Mouse (Mus musculus): ENCODE results near the gene Lurap1l.
"Not testable (repeated sequence)": the region's sequence is repeated elsewhere in the genome, so short reads cannot be mapped to it uniquely, and the experiment has no call there.

Gene Lurap1l

DNA sequence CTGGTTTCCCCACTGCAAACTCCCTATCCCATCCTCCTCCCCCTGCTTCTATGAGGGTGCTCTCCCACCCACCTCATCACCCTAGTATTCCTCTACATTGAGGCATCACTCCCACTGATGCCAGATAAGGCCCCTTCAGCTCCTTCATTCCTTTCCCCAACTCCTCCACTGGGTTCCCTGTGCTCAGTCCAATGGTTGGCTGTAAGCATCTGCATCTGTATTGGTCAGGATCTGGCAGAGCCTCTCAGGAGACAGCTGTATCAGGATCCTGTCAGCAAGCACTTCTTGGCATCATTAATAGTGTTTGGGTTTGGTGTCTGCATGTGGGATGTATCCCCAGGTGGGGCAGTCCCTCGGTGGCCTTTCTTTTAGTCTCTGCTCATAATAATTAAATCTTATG, 6.7 kb downstream of the Lurap1l start:
- DNase-seq (ENCODE audit: low read depth, low spot score): not testable (repeated sequence)

DNA sequence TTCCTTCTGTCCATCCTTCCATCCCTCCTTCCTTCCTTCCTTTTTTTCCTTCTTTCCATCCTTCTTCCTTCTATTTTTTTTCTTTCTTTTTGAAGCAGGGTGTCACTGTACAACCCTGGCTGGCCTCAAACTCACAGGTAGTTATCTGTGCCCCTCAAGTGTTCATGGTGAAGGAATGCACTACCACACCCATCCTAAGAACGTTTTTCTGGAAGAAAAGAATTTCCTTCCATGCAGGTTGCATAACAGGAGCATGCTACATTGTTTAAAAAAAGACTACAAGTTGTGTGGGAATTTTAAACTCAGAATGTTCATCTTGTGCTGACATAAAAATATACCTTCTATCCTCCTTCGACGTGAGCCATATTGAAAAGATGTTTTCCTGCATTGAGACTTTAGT, 7.4 kb downstream of the Lurap1l start:
- DNase-seq (ENCODE audit: low read depth, low spot score): no peak

DNA sequence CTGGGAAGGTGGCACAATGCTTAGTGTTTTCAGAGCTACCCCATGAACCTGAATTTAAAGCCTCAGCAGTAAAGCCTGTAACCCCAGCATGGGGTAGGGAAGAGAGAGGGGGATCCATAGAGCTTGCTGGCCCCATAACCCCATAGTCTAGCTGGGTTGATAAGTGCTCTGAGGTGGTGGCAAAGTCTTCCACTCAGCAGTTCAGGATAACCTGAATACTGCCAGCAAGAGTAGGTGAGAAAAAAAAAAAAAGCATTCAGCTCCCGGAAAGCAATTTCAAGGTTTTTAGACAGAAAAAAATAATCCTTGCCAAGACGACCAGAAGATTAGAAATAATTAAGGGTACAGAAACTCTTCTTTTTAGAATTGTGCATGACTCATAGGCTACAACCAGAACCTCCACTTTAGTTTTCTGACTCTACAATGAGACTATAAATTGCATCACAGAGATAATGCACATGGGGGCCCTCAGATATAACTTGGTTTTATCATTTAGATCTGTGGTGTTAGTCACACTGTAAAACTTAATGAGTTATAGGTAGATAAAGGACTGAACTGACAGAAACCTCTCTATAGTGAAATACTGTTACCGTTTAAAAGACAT, 8.2 kb downstream of the Lurap1l start:
- no peak for DNase-seq (ENCODE audit: low read depth, low spot score)

DNA sequence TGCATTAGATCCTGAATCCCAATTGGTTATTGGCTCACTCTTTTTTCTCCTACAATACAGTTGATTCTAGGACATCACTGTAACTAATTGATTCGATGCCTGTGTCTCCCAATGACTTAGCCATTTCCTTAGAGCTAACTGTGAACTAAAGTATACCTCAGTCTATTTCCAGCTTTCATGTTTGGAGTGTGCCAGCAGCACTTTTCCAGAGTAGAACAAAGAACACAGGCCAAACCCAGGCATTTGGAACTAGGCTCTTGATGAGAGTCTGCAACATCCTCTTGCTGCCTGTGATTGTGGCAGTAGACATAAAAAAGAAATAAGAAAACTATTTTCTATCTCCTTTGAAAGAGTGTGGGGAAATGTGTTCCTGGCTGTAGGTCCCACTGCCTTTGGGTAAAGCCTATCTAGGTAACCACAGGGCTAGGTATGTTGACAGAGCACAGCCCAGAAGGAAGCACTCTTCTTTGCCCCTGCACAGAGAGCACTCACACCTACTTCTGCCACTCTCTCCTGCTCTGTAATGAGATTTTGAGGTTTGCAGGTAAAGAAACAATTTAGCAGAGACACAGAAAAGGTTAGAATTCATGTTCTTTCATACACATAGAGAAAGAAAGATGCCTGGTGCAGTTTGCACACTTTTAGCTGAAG, 8.9 kb downstream of the Lurap1l start:
- no peak for DNase-seq (ENCODE audit: low read depth, low spot score)

DNA sequence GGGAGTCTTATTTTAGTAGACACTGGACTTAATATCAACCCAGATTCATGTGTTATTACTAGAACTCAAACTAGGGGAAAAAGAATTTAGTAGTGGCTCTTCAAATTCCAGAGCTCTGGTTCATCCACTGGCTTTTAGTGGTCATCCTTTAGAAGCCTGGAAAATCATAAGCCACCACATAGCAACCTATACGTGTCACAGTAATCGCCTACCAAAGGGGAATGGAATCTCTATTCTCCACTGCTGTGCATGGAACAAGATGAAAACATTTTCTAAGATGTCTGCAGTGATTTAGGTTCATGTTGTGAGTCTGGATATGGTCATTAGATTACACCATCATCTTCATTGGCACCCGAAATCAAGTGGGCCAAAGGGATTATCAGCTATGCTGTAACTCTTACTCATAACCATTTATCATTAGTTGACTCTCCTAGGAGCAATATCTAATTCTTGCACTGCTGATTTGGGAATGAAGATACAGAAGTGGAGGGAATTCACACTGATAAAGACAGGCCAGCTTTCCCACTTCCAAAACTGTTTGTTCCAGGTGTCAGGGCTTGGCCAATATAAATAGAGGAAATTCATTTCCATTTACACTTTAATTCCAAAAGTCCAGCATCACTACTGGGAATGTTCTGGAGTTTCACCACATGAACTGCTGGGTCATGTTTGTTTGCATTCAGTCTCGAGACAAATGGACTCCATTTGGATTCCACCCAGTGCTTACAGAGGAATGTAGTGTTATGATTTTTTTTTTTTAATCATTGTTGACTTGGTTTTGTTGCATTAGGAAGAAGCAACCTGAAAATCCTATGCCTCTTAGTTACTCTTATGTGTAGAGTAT, 11.4 kb downstream of the Lurap1l start:
- no peak for DNase-seq (ENCODE audit: low read depth, low spot score)

DNA sequence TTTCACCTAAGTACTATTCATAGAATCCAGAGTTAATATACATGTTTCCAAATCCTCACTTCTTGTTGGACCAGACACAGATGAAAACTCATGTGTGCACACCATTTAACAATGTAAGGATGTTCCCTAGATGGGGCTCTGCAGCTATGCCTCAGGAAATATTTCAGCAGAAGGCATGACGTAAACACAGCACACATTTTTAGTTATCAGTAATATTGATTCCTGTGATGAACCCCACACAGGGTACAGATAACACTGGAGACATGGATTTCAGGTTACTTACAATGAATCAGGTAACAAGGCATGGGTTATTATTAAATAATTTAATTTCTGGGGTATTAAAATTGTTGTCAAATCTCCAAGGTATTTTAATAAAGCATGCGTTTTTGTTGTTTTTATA, 12.2 kb downstream of the Lurap1l start:
- no peak for DNase-seq (ENCODE audit: low read depth, low spot score)

DNA sequence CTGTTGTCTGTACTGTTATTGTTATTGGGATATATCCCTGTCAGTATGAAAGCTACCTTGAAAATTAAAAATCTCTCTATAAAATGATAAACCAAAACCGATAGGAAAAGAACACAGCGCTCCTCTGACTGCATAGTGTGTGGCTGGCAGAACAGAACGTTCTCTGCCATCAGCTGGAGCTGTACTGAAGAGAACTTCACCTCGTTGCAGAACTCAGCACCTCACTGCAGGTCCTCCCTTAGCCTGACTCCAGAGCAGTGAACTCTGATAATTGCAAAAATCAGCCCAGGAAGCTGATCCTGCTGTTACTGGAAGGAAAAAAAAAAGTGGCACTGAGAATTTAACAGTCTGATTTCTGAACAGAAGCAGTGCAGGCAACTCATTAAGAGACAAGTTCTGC, 14.4 kb downstream of the Lurap1l start:
- DNase-seq (ENCODE audit: low read depth, low spot score): no peak

DNA sequence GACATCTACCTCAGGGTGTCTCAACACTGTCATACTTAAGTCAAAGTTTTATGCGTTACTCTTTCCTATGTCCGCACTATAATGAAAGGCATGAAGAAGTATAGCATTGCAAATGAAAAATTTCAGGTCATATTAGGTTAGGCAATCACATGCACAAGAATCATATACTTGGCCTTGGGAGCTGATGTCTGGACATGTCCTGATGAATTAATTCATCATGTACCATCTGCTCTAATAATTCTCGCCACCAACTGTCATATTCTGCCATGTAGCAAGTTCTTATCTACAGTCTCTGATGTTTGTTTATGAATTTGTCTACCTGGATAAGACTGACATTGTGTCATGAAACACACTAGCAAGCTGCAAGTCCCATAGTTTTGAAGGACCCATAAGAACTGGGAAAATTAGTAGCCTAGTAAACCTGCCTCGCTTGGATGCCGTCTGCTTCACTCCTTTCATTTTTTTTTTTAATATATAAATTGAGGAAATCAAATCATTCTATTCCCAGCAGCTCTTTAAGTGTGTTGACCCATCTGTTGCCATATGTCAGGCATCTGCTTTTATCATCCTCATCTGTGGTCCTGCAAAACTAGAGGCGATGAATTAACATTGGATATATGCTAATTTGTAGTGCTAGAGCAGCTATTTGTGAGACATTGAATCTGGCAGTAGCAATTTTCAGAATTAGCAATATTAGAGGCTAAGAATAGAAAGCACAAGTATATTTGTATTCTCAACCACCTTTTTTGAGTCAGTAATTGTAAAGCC, 15.5 kb downstream of the Lurap1l start:
- DNase-seq (ENCODE audit: low read depth, low spot score): no peak

DNA sequence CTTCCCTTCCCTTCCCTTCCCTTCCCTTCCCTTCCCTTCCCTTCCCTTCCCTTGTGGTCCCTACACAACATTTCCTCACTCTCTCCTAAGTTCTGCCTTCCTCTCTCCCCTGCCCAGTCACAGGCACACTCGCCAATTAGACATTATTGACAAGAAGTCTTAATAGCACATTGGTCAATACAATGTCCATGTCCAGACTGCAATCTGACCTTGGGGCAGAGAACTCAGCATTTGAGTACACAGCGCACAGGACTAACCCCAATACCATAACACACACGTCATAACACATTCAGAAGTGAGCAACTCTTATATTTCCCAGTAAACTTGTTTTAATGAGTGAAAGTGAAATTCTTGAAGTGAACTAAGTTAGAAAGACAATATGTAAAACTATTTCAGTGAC, 24.3 kb downstream of the Lurap1l start:
- no peak for DNase-seq (ENCODE audit: low read depth, low spot score)

DNA sequence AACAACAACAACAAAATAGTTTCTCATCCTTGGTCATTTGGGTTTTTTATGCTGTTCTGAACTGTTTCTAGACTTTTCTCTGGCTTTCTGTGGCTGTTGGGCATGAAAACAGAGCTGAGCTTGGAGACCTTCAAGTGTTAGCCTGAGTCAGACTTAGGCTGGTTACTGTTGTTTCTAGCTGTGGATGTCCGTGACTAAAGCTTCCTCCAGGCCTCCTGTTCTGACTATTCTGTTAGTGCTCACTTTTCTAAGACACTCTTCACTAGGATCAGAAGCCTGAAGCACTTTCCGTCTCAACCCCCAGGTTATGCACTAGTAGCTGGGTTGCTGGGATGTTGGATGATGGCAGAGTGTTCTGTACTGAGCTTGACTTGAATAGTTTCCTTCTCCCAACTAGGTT, 28.7 kb downstream of the Lurap1l start:
- DNase-seq (ENCODE audit: low read depth, low spot score): no peak

DNA sequence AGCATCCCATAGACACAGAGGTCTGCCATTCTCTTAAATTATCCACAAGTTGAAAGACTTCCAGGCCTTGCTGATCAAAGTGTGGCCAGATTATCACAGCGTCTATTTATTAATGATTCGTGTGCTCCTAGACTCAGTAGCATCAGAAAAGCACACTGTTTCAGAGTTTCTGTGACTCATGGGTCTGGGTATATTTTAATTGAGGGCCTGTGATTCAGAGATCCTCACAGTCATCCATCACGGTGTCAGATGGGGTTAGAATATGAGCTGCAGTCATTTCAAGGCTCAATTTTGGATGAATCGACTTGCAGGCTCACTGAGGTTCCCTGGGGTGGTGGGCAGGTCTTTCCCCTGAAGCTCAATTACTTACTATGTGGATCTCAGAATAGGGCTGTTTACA, 30.5 kb downstream of the Lurap1l start:
- no peak for DNase-seq (ENCODE audit: low read depth, low spot score)

DNA sequence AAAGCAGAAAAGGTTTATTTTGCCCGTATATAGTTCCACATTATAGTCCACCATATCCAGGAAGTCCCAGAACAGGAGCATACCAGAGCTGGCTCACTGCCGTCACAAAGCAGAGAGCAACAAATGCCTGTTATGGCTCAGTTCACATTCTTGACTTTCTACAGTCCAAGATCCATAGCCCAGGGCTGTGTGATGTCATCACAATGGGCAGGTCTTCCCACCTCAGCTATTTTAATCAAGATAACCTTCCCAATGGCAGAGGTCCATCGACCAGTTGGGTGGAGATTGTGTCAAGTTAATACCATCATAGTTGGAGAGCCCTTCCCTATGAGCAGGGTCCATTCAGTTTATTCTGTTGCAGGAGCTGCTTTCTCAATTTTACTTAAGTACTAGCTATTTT, 31.5 kb downstream of the Lurap1l start:
- DNase-seq (ENCODE audit: low read depth, low spot score): no peak

DNA sequence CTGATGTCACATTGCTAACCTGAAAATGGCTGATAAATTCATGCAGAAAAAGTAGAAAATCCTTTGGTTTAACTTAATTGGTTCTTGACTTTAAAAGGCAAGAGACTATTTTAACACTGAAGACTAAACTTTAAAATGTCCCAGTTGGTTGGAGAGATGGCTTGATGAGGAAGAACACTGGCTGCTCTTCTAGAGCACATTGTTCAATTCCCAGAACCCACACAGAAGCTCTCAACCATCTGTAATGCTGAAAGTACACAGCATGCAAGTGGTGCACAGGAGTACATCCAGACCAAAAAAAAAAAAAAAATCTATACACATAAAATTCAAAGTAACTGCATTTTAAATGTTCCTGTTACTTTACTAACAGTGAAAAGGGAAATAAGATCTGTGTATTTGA, 34.2 kb downstream of the Lurap1l start:
- no peak for DNase-seq (ENCODE audit: low read depth, low spot score)

DNA sequence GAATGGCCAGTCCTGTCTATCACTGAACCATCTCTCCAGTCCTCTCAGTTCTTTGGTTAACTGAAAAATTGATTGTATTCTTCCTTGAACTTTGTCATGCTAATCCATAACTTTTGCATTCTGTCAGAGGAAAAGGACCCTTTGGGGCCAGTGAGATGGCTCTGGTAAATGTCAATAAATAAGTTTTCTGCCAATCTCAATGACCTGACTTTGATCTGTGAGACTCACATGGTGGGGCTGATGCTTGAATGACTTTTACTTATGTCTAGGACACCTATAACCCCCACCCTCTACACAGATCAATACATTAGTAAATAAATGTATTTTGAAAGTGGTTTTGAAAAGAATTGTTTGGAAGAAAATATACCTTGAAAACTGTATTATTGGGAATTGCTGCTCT, 38.7 kb downstream of the Lurap1l start:
- no peak for DNase-seq (ENCODE audit: low read depth, low spot score)

DNA sequence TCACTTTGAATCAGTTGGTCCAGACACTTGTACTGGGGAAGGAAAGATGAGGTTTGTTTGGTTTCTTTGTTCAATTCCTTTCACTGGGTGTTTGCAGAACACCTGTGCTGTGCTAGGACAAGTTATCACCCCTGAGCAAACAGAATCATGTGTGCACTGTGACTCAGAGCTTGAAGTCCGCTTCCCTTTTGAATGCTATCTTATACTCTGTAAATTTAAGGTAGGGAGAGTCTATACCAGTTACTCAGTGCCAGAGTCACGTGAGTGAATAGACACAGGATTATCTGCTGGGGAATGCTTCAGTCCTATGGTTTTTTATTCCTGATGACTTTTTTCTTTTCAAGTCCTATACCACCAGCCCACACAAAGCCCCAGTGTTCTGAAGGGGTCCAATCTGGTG, 39.3 kb downstream of the Lurap1l start:
- DNase-seq (ENCODE audit: low read depth, low spot score): no peak

DNA sequence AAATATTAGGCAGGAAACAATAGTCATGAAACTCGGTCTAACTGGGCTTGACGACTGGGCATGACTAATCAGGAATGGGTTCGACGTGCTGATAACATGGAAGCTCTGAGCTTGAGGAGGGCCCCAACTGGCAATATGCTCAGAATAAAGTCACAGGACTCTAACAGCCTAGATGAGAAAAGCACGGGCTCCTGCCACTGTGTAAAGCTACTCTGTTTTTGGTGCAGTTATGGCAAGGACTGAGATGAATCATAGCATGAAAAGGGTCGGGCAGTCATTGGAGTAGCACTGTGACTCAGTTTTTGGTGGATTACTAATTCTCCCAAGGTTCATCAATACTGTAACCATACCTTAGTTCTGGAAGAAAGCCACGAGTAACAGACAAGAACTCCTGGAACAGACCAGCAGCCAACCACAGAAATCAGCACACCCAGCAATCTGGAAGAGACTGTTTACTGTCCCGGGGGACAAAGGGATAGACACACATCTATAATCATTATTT, 39.9 kb downstream of the Lurap1l start:
- DNase-seq (ENCODE audit: low read depth, low spot score): no peak

DNA sequence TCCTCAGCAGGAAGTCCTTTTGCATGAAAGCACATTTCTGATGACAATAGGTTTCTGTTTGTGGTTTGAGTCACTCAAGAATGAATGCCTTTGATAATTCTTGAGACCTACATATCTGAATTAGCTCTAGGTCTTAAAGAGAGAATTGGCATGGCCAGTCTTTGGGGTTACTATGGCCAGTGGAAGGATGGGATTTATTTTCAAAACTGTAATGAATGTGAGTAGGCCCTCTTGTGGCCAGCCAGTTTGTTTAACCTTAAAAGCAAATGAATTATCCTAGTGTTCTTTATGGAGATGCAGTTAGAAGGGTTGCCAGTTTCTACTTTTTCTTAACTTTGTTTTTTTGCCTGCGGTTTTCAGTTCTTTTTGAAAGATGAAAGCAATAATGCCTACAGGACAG, 42.2 kb downstream of the Lurap1l start:
- DNase-seq (ENCODE audit: low read depth, low spot score): peak; percentile 8

DNA sequence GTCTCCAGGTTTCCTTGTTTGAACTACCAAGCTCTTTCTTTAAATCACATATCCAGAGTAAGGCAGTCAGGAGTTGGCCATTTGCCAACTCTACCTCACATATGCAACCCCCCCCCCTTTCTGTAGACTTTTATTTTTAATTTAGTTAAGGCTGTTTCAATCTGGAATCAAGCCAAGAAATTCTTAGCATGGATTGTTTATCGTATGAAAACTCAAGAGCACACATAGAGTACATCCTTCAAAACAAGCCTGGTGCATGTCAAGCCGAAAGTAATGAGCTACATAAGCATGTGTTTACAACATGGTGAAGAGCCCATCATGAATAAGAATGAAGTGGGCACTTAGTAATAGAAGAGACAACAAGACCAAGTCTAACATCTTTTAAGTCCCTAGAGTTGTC, 45.5 kb downstream of the Lurap1l start:
- DNase-seq (ENCODE audit: low read depth, low spot score): no peak

DNA sequence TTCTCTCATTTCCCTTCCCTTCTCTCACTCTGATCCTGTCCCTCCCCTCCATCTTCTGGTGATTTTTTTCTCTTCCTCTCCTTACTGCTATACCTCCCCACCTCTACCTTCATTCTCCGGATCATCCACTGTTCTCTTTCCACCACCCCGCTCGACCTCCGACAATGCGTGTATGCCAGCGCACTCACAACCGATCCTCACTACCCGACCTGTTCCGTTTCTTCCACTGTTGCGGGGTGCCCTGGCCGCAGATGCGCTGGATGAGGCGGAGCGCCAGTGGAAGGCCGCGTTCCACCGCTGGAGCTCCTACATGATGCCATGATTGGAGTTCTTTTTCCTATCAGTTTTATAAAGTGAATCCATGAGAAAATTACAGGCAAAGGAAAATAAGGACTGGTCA, 57.1 kb downstream of the Lurap1l start:
- DNase-seq (ENCODE audit: low read depth, low spot score): peak; percentile 19

DNA sequence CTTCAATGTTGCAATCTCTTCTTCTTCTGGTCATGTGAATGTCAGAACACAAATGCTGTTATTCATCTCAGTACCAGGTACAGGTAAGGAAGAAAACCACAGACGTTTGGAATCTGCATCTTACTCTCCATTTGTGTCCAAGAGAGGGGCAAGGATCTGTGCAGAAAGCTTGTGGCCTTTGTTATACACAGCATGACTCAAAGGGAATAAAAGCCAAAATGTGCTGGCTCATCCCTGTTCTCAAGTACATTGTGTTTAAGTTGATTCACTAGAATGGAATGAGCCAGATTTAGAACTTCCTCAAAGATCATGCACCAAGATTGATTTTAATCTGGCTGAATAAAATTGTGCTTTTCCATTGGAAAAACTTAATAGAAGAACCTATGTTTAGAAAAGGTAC, 61.4 kb downstream of the Lurap1l start:
- DNase-seq (ENCODE audit: low read depth, low spot score): peak; percentile 53

DNA sequence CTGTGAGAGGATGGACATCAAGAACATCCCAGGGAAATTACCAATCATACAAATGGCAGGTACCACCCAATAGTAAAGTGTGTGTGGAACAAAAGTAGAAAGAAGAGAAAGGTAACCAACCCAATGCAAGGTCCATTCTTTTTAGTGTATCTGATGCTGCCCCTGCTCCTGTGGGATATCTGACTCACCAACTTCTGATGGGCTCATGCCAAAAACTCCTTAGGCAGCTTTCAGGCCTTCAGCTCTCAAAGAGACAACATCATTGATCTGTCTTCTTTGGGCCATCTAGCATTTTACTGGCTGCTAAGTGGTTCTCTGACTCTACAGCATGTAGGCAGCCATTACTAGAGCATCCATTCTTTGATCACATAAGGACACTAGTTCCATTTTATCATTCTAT, 63.5 kb downstream of the Lurap1l start:
- no peak for DNase-seq (ENCODE audit: low read depth, low spot score)

DNA sequence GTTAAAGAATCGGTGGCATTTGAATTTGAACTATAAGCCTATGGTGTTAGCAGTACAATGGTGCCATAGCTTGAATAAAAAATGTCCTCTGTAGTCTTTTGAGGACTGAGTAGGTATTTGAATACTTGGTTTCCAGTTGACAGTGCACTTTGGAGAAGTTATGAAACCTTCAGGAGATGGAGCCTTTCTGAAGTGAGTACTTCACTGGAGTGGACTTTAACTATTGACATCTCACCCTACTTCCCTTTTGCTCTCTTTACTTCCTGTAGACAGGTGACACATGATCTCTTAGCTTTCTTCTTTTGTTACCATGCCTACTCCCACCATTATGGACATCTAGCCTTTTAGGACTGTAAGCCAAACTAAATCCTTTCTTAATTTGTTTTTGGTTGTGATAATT, 80.4 kb downstream of the Lurap1l start:
- DNase-seq (ENCODE audit: low read depth, low spot score): no peak
